Mouse (Mus musculus): Measurements from ENCODE around the gene Dclk2. TPM values are rescaled to one million over a fixed set of nuclear protein-coding genes. Genes with fewer than 3 reads are reported as not detected.

Dclk2 gene
- polyA plus RNA-seq, 1 experiment from 2014 or later, result 5.7 TPM

DNA sequence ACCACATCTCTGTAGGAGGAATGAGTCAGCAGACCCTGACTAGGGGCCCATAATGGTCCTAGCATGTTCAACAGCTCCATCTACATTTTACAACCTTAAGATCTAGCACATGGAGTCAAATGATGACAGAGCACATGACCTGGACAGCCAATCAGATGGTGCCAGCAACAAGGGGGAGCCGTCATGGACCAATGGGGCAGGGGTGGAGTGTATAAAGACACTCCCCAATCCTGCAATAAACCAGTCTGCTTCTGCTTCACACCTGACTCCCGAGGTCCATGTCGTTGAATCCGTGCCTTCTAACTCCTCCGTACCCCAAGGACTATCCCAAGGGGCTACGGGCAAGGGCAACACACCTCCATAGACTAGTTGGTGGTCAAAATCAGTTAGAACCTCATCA, 101.3 kb downstream of the Dclk2 start:
- Histone ChIP-seq H3K9ac (replicated peaks) (no peak overlapping the region), H3K27me3 (ENCODE audit: insufficient read depth, low read length) (no peaks in the 10 kb centered on the region), H3K4me1 (ENCODE audit: insufficient read depth) (no peaks in the 10 kb centered on the region), H3K27ac (ENCODE audit: low read depth) (no peak overlapping the region), H3K36me3 (replicated peaks; ENCODE audit: insufficient read depth, low read length) (no peaks in the 10 kb centered on the region), H3K4me2 (ENCODE audit: low read depth, low read length) (no peak overlapping the region), H3K9me3 (ENCODE audit: low read length) (no peaks in the 10 kb centered on the region), H3K4me3 (ENCODE audit: low read depth, low read length) (no peak overlapping the region)
- DNase-seq (no peak), ATAC-seq (no peak)
- WGBS (ENCODE audit: insufficient replicate concordance), result 85% methylated on average over 6 of the region's 6 CpGs
- TF ChIP-seq CTCF (IDR thresholded peaks at IDR 0.05; ENCODE audit: low read depth), result no peak
- no peak for TF ChIP-seq EP300 (IDR thresholded peaks at IDR 0.05; ENCODE audit: low read depth)

DNA sequence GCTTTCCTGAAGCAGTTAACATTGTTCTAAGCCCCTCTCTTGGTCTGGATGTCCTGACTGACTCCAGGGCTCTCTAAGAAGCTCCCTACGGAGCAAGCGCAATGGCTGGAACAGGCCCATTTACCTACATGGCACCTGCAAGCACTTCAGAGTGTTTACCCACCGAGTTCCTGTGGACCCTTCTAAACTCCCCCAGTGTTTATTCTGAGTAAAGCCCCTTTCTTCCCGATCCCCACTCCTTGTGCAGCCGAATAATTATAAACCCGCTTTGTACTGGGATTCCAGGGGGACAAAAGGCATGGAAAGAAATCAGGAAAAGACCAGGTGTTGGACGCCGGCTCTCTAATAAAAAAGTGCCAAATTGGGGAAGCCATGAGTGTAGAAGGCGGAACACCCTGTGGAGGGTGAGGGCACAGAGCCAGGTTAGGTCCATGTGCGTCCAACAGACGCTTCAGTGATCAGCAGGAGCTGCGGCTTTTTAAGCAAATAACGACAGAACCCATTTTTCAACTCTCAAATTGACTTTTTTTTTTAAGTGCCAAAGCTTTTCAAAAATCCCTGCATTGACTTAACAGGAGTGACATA, 102.6 kb downstream of the Dclk2 start:
- Histone ChIP-seq H3K36me3 (replicated peaks; ENCODE audit: insufficient read depth, low read length) (no peaks in the 10 kb centered on the region), H3K4me3 (ENCODE audit: low read depth, low read length) (no peak overlapping the region), H3K27ac (ENCODE audit: low read depth) (no peak overlapping the region), H3K9me3 (ENCODE audit: low read length) (no peaks in the 10 kb centered on the region), H3K4me1 (ENCODE audit: insufficient read depth) (no peaks in the 10 kb centered on the region), H3K9ac (replicated peaks) (no peak overlapping the region), H3K4me2 (ENCODE audit: low read depth, low read length) (no peak overlapping the region), H3K27me3 (ENCODE audit: insufficient read depth, low read length) (no peaks in the 10 kb centered on the region)
- ATAC-seq (no peak), DNase-seq (no peak)
- 80% methylated on average over 13 of the region's 13 CpGs for WGBS (ENCODE audit: insufficient replicate concordance)
- TF ChIP-seq EP300 (IDR thresholded peaks at IDR 0.05; ENCODE audit: low read depth), result no peak
- no peak for TF ChIP-seq CTCF (IDR thresholded peaks at IDR 0.05; ENCODE audit: low read depth)

DNA sequence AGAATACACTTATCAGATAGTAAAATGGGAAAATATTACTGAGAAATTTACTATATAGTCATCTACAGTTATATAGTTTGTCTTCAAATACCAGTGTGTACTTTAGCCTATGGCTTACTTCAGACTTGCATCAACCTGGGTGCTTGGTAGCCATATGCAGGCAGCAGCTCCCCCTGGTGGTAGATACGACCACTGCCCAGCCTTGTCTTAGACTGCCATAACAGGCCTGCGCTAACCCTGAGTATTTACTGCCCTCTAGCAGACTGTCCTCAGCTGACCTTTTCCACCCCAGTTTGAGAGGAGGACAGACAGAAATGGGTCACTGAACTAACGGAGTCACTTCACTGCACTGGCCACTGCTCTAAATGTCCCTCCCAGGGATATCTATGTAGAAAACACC, 108.0 kb downstream of the Dclk2 start:
- no peak overlapping the region for H3K27ac ChIP-seq (ENCODE audit: low read depth)
- peak; percentile 85 for DNase-seq
- H3K27me3 ChIP-seq (ENCODE audit: insufficient read depth, low read length), result no peaks in the 10 kb centered on the region
- 19% methylated on average over 3 of the region's 3 CpGs for WGBS (ENCODE audit: insufficient replicate concordance)
- no peak overlapping the region for H3K9ac ChIP-seq (replicated peaks)
- H3K9me3 ChIP-seq (ENCODE audit: low read length), result no peaks in the 10 kb centered on the region
- no peak overlapping the region for H3K4me2 ChIP-seq (ENCODE audit: low read depth, low read length)
- no peak overlapping the region for H3K4me3 ChIP-seq (ENCODE audit: low read depth, low read length)
- H3K36me3 ChIP-seq (replicated peaks; ENCODE audit: insufficient read depth, low read length), result no peaks in the 10 kb centered on the region
- peak; percentile 95 for ATAC-seq
- TF ChIP-seq EP300 (IDR thresholded peaks at IDR 0.05; ENCODE audit: low read depth) (peak; percentile 22; the same call in 1 of the 2 replicates), CTCF (IDR thresholded peaks at IDR 0.05; ENCODE audit: low read depth) (peak; percentile 99)
- H3K4me1 ChIP-seq (ENCODE audit: insufficient read depth), result no peaks in the 10 kb centered on the region

DNA sequence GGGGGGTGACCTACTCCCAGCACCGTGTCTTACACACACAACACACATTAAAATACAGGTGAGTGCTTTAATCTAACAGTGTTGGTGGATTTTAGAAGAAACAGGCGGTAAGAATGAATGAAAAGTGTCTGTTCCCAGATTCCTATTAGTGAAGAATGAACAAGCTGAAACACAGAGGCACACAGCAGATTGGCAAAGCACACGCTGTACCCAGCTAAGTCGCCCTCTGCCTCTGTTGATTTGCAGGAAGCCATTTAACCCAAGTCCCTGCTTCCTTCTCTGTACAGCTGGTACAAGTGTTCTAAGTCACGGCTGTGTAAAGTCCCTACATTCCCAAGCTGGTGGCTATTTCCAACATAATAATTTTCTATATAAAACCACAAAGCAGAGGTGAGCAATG, 109.7 kb downstream of the Dclk2 start:
- no peaks in the 10 kb centered on the region for H3K27me3 ChIP-seq (ENCODE audit: insufficient read depth, low read length)
- H3K9ac ChIP-seq (replicated peaks), result no peak overlapping the region
- no peaks in the 10 kb centered on the region for H3K4me1 ChIP-seq (ENCODE audit: insufficient read depth)
- no peak overlapping the region for H3K27ac ChIP-seq (ENCODE audit: low read depth)
- ATAC-seq, result no peak
- no peak overlapping the region for H3K4me2 ChIP-seq (ENCODE audit: low read depth, low read length)
- 81% methylated on average over 5 of the region's 5 CpGs for WGBS (ENCODE audit: insufficient replicate concordance)
- TF ChIP-seq CTCF (IDR thresholded peaks at IDR 0.05; ENCODE audit: low read depth), result no peak
- TF ChIP-seq EP300 (IDR thresholded peaks at IDR 0.05; ENCODE audit: low read depth), result no peak
- H3K9me3 ChIP-seq (ENCODE audit: low read length), result no peaks in the 10 kb centered on the region
- no peak for DNase-seq
- no peaks in the 10 kb centered on the region for H3K36me3 ChIP-seq (replicated peaks; ENCODE audit: insufficient read depth, low read length)
- no peak overlapping the region for H3K4me3 ChIP-seq (ENCODE audit: low read depth, low read length)

DNA sequence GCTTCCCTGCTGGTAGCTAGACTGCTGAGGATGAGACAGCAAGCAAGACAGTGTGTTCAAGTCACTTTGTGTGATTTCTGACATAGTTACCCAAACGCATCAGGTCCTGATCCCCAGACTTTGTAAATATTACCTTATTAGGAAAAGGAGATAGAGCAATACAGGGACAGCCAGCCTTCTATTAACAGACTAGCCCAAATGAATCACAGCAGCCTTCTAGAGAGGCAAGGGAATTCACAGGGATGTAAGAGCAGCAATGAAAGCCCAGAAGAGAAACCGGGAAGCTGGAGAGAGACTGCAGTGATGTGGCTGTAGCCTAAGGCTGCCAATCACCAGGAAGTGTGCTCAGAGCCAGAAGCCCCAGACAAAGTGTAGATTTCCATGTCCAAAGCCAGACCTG, 111.0 kb downstream of the Dclk2 start:
- Histone ChIP-seq H3K27ac (ENCODE audit: low read depth) (no peak overlapping the region), H3K4me1 (ENCODE audit: insufficient read depth) (no peaks in the 10 kb centered on the region), H3K9ac (replicated peaks) (no peak overlapping the region), H3K4me3 (ENCODE audit: low read depth, low read length) (no peak overlapping the region), H3K27me3 (ENCODE audit: insufficient read depth, low read length) (no peaks in the 10 kb centered on the region), H3K9me3 (ENCODE audit: low read length) (no peaks in the 10 kb centered on the region), H3K4me2 (ENCODE audit: low read depth, low read length) (no peak overlapping the region), H3K36me3 (replicated peaks; ENCODE audit: insufficient read depth, low read length) (no peaks in the 10 kb centered on the region)
- ATAC-seq (no peak), DNase-seq (no peak)
- 70% methylated on average over 2 of the region's 2 CpGs for WGBS (ENCODE audit: insufficient replicate concordance)
- no peak for TF ChIP-seq CTCF (IDR thresholded peaks at IDR 0.05; ENCODE audit: low read depth)
- TF ChIP-seq EP300 (IDR thresholded peaks at IDR 0.05; ENCODE audit: low read depth), result no peak

DNA sequence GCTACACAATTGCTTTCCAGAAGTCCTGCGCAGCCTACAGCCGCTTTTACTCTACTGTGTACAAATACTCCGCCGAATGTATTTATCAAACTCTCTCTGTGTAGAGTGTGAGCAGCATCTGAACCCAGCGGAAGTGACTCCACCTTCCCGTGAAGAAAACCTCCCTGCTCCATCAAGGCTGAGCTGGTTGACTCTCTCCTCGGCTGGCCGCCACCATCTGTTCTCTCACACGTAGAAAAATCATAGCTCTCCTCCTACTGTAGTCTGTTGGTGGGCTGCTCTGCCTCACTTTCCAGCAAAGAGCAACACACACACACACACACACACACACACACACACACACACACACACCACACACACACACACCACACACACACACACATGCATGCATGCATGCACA, 111.5 kb downstream of the Dclk2 start:
- Histone ChIP-seq H3K27ac (ENCODE audit: low read depth) (no peak overlapping the region), H3K27me3 (ENCODE audit: insufficient read depth, low read length) (no peaks in the 10 kb centered on the region), H3K9me3 (ENCODE audit: low read length) (no peaks in the 10 kb centered on the region), H3K4me3 (ENCODE audit: low read depth, low read length) (no peak overlapping the region), H3K36me3 (replicated peaks; ENCODE audit: insufficient read depth, low read length) (no peaks in the 10 kb centered on the region), H3K4me1 (ENCODE audit: insufficient read depth) (no peaks in the 10 kb centered on the region), H3K4me2 (ENCODE audit: low read depth, low read length) (no peak overlapping the region), H3K9ac (replicated peaks) (no peak overlapping the region)
- ATAC-seq (no peak), DNase-seq (no peak)
- TF ChIP-seq CTCF (IDR thresholded peaks at IDR 0.05; ENCODE audit: low read depth) (no peak), EP300 (IDR thresholded peaks at IDR 0.05; ENCODE audit: low read depth) (no peak)
- WGBS (ENCODE audit: insufficient replicate concordance), result 85% methylated on average over 9 of the region's 9 CpGs
